Mouse (Mus musculus) liver, embryonic 13.5 days (tissue): ENCODE results near the gene Vgll4. TPM values are rescaled to one million over a fixed set of nuclear protein-coding genes. Genes with fewer than 3 reads are reported as not detected.

Experiments
- ATAC-seq: fragments of 200-750 bp; cut with Nextera tagmentation; 2 replicates; pipeline ENCODE4 v1.8.0; 2017; ENCODE audit warnings: low read depth, mild to moderate bottlenecking, moderate number of reproducible peaks, moderate library complexity
- DNase-seq: peaks from one replicate; pipeline ENCODE4 v3.0.0; 2022
- H3K27ac ChIP-seq: fragments of 300-500 bp; sonication (generic); 2 replicates; pipeline ENCODE4 v1.5.1; 2015; ENCODE audit warnings: moderate library complexity, mild to moderate bottlenecking, inconsistent platforms
- H3K27me3 ChIP-seq: fragments of 300-500 bp; sonication (generic); 2 replicates; pipeline ENCODE4 v1.6.1; 2015; ENCODE audit warnings: mild to moderate bottlenecking, inconsistent platforms
- H3K36me3 ChIP-seq: fragments of 300-500 bp; sonication (generic); 2 replicates; pipeline ENCODE4 v1.6.1; 2015; ENCODE audit warnings: mild to moderate bottlenecking, inconsistent platforms
- H3K4me1 ChIP-seq: fragments of 300-500 bp; sonication (generic); replicated peaks from 2 replicates; pipeline ENCODE4 v1.6.1; 2015; ENCODE audit warnings: inconsistent platforms
- H3K4me2 ChIP-seq: fragments of 300-500 bp; sonication (generic); 2 replicates; pipeline ENCODE4 v1.6.1; 2015; ENCODE audit warnings: inconsistent platforms, mild to moderate bottlenecking, moderate library complexity
- H3K4me3 ChIP-seq: fragments of 300-500 bp; sonication (generic); replicated peaks from 2 replicates; pipeline ENCODE4 v1.5.1; 2015; ENCODE audit warnings: mild to moderate bottlenecking, inconsistent platforms
- H3K9ac ChIP-seq: fragments of 300-500 bp; sonication (generic); 2 replicates; pipeline ENCODE4 v1.6.1; 2015; ENCODE audit warnings: mild to moderate bottlenecking, inconsistent platforms
- H3K9me3 ChIP-seq: fragments of 300-500 bp; sonication (generic); replicated peaks from 2 replicates; pipeline ENCODE4 v1.6.1; 2016; ENCODE audit warnings: inconsistent platforms
- WGBS: fragments of 180-500 bp; shearing (Covaris S2); methylation state at CpG from one replicate; pipeline ENCODE4 v1.1.7; 2015; ENCODE audit not compliant: insufficient replicate concordance; 5-methylcytosine and 5-hydroxymethylcytosine counted together
- polyA plus RNA-seq: library from polyadenylated mRNA; unstranded; fragments of >200 nt; fragmentation: Nextera tagmentation; extraction: Ambion mirVana; gene quantifications from 2 replicates; pipeline ENCODE4 v1.2.1, GENCODE M21; 2015

The Vgll4 gene
- polyA plus RNA-seq, 1 experiment from 2014 or later, result 13.9 TPM

DNA sequence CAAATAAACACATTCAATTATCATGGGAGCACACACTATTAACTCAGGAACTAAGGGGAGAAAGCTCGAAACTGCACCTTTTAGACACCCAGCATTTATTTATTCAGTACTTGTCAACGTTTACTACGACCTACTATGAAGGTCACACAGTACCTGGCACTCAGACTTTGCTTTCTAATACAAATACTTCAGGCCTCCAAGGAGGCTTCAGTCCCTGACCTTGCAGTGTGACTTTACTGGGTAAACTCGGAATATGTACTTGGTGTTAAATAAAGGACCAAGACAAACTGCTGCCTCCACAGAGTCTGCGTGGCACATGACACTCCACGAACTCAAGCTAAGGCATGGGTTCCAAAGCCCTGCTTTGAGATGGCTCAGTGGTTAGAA lies 10.8 kb downstream of the Vgll4 start:
- Histone ChIP-seq H3K36me3 (no peaks in the 10 kb centered on the region), H3K9me3 (no peaks in the 10 kb centered on the region), H3K9ac (no peak overlapping the region), H3K4me1 (no peaks in the 10 kb centered on the region), H3K4me2 (no peak overlapping the region), H3K27me3 (0 out of 2 replicates have a peak, but pooled peaks cover 5% of the 10 kb centered on the region), H3K4me3 (no peak overlapping the region), H3K27ac (no peak overlapping the region)
- WGBS, result 61% methylated on average over 6 of the region's 6 CpGs
- no peak for ATAC-seq
- no peak for DNase-seq

DNA sequence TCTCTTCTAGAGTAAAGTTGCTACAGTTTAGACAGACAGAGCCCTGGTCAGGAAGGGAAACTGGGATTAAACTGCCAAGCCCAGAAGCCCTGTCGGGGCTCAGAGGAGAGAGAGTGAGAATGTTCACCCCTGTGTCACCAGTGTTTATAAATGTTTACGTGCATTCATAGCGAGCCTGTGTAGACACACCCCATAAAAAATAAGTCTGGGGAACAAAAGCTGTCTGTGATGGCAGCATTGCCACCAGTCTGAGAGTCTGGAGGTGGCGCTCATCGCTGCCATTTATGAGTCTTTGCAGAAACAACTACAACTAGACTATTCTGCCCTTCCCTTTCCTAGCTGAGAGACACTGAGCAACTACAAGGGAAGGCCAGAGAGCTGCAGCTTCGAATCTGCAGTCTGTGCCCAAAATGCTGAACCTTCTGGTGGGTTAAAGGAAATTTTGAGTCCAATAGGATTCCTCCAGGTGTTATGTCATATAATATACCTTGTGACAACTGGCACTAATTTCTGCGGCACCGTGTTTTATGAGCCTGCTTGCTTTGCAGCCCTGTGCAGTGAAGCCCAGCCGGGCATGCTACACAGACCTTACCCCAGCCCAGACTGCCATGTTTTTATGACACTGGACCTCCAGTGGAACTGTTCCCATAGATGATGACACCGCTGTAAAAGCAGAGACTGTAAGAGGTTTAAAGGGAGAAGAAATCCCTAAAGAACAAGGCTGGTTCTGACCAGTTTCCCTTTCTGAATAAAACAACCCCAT lies 11.4 kb downstream of the Vgll4 start:
- Histone ChIP-seq H3K36me3 (no peaks in the 10 kb centered on the region), H3K9ac (no peak overlapping the region), H3K4me2 (no peak overlapping the region), H3K4me1 (no peaks in the 10 kb centered on the region), H3K9me3 (no peaks in the 10 kb centered on the region), H3K4me3 (no peak overlapping the region), H3K27me3 (0 out of 2 replicates have a peak, but pooled peaks cover 1% of the 10 kb centered on the region), H3K27ac (no peak overlapping the region)
- ATAC-seq (no peak), DNase-seq (no peak)
- WGBS, result 72% methylated on average over 10 of the region's 10 CpGs

DNA sequence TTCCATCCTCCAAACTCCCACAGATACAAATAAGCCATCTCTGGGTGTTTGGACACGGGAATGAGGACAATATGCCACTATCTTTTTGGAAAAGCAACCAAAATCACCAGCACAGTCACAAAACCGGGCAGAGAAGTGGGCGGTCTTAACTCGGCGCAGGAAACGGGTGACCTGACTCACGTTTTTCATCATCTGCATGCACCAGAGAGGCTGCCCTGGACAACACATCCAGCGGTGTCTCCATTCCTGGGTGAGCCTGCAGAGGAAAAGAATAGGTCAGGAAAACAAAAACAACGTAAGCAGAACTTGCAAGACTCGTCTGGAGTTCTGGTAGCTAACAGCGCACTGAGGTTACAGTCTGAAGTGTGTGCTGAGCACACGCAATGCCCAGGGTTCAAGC lies 12.0 kb downstream of the Vgll4 start:
- Histone ChIP-seq H3K4me1 (no peaks in the 10 kb centered on the region), H3K36me3 (no peaks in the 10 kb centered on the region), H3K4me3 (no peak overlapping the region), H3K9me3 (no peaks in the 10 kb centered on the region), H3K9ac (no peak overlapping the region), H3K4me2 (no peak overlapping the region), H3K27me3 (no peaks in the 10 kb centered on the region), H3K27ac (no peak overlapping the region)
- DNase-seq, result no peak
- ATAC-seq, result no peak
- 57% methylated on average over 12 of the region's 12 CpGs for WGBS

DNA sequence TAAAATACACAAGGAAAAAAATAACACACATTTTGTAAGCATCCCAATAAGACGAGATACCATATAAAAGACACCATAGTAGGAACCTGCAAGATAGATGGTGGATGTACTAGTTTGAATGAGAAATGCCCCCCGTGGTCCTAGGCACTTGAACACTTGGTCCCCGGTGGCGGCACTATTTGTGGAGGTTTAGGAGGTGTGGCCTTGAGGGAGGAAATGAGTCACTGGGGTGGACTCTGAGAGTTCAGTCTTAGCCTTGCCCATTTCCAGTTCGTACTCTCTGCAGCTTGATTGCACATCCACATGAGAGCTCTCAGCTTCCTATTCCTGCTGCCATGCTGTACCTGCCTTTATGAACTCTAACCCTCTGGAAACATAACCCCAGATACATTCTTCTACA lies 15.3 kb downstream of the Vgll4 start:
- no peaks in the 10 kb centered on the region for H3K36me3 ChIP-seq
- 40% methylated on average over 5 of the region's 5 CpGs for WGBS
- H3K27me3 ChIP-seq, result no peaks in the 10 kb centered on the region
- no peaks in the 10 kb centered on the region for H3K4me1 ChIP-seq
- no peak overlapping the region for H3K4me3 ChIP-seq
- DNase-seq (no peak), ATAC-seq (no peak)
- no peak overlapping the region for H3K27ac ChIP-seq
- H3K9me3 ChIP-seq, result no peaks in the 10 kb centered on the region
- H3K9ac ChIP-seq, result no peak overlapping the region
- H3K4me2 ChIP-seq, result no peak overlapping the region

DNA sequence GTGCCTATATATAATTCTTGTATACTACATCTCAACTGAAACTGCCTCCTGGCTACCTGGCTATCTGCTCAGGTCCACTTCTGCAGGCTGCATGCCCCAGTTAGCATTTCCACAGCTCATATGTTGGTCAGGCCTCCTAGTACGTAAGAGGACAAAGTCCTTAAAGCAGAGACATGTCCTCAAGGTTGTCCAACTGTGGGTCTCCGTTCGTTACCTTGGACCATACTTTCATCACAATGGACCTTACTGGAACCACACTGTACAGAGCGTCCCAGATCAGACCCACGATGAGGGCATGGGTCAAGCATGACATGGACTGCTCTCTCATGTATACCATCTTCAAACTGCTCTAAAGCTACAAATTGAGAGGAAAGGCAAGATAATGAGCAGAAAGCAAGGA lies 16.2 kb downstream of the Vgll4 start:
- Histone ChIP-seq H3K36me3 (no peaks in the 10 kb centered on the region), H3K9me3 (no peaks in the 10 kb centered on the region), H3K27me3 (no peaks in the 10 kb centered on the region), H3K4me2 (no peak overlapping the region), H3K27ac (no peak overlapping the region), H3K9ac (no peak overlapping the region), H3K4me1 (no peaks in the 10 kb centered on the region), H3K4me3 (no peak overlapping the region)
- WGBS, result 71% methylated on average over 5 of the region's 5 CpGs
- no peak for DNase-seq
- no peak for ATAC-seq

DNA sequence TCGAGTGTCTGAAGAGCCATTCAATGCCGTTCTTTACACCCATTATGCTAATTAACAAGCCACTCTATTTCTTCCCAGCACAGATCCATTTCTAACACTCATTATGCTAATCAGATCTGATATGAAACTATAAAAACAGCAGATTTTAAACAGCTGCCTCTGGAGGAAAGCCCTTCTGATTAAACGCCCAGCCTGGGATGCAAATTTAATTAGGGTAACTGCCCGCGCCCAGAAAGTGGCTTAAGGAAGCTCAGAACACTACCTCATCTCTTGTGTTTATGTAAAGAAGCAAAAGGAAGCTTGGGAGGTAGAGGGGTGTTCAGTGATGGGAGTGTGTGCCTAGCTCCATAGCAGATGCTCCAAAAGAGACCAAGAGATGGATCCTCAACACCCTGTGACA lies 17.4 kb downstream of the Vgll4 start:
- H3K4me1 ChIP-seq, result no peaks in the 10 kb centered on the region
- DNase-seq, result no peak
- H3K4me2 ChIP-seq, result no peak overlapping the region
- no peak for ATAC-seq
- H3K27ac ChIP-seq, result no peak overlapping the region
- H3K9me3 ChIP-seq, result no peaks in the 10 kb centered on the region
- WGBS, result 62% methylated on average over 5 of the region's 5 CpGs
- H3K36me3 ChIP-seq, result no peaks in the 10 kb centered on the region
- no peak overlapping the region for H3K9ac ChIP-seq
- no peak overlapping the region for H3K4me3 ChIP-seq
- no peaks in the 10 kb centered on the region for H3K27me3 ChIP-seq

DNA sequence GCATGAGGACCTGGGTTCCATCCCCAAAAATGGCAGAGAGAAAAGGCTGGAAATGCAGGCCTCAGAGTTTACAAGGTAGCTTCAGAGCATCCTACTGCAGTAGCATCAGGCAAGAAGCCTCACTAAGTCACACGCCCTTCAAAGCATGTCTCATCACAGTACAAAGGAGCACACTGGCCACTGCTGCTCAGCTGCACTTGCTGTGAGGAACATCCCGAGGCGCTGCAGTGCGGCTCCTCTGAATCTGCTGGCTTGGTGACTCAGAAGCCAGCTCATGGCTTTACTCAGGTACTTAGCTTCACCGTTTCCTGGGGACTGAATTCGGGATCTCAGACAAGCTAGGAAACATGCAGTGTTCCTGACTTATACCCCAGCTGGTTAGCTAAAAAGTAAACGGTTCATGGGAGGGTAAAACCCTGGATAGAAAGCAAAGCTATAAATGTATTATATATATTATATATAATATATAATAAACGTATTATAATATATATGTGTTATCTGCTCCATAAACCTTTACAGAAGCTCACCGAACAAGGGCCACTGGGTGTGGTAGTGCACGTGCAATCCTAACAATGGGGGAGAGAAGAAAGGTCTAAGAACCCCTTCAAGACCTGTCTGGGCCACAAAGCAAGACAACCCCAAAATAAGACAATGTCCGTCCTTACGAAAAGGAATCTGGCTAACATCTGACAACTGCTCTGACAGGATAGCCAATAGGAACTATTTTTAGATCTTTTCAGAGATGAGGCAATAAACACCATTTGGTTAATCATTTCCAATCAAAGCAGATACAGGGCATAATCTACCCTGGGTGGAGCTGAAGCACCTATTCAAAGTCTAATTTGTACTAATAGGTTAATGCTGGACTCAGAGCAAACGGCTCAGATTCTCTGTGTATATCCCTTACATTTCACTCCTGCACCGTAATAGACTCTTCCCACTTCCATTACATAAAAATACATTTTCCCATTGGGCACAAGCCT lies 25.0 kb downstream of the Vgll4 start:
- Histone ChIP-seq H3K27ac (no peak overlapping the region), H3K4me2 (no peak overlapping the region), H3K36me3 (no peaks in the 10 kb centered on the region), H3K4me3 (no peak overlapping the region), H3K4me1 (no peaks in the 10 kb centered on the region), H3K9ac (no peak overlapping the region), H3K27me3 (no peaks in the 10 kb centered on the region), H3K9me3 (no peaks in the 10 kb centered on the region)
- DNase-seq (no peak), ATAC-seq (no peak)
- WGBS, result 70% methylated on average over 14 of the region's 14 CpGs

DNA sequence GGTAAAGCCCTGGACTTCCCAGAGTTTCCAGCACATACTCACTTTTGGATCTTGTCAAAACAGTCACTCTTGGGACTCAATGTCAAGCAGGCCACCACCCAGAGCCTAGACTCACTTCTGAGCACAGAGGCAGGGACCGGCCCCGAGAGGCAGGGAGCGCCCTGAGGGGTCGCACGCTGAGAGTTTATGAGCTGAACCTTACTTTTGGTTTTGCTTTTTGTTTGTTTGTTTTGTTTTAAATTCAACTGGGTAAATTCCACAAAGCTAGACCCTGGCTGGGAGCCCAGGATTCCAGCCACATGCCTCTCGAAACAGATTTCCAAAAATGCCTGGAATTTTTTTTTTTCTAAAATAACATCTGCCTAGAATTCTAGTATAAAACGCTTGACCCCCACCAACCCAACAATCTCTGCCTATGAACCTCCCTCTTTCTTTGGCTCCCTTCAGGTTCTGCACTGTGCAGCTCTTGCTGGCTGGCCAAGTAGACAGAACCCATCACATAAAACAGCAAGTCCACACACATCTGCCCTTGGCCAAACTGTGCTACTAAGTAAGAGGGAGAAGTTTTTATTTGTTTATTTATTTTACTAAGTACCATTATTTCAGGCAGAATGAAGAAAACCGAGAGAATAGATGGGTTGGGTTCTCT lies 28.5 kb downstream of the Vgll4 start:
- no peak overlapping the region for H3K9ac ChIP-seq
- ATAC-seq, result no peak
- WGBS, result 76% methylated on average over 8 of the region's 8 CpGs
- no peaks in the 10 kb centered on the region for H3K9me3 ChIP-seq
- no peak overlapping the region for H3K4me2 ChIP-seq
- no peaks in the 10 kb centered on the region for H3K36me3 ChIP-seq
- no peak overlapping the region for H3K27ac ChIP-seq
- H3K4me3 ChIP-seq, result no peak overlapping the region
- H3K4me1 ChIP-seq, result no peaks in the 10 kb centered on the region
- no peaks in the 10 kb centered on the region for H3K27me3 ChIP-seq
- DNase-seq, result no peak

DNA sequence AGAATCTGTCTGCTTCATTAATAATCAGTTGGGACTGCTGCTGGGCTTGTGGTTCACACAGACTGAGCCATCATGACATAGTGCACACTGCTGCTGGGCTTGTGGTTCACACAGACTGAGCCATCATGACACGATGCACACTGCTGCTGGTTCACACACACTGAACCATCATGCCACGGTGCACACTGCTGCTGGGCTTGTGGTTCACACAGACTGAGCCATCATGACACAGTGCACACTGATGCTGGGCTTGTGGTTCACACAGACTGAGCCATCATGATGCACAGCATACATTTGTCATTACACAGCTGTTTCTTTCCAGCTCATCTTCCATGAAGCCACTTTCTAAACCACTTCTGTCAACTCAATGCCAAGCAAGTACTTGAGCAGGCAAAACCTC lies 30.1 kb downstream of the Vgll4 start:
- H3K27me3 ChIP-seq, result no peaks in the 10 kb centered on the region
- no peak for DNase-seq
- H3K4me3 ChIP-seq, result no peak overlapping the region
- WGBS, result 65% methylated on average over 2 of the region's 2 CpGs
- H3K27ac ChIP-seq, result no peak overlapping the region
- ATAC-seq, result no peak
- no peak overlapping the region for H3K4me2 ChIP-seq
- H3K4me1 ChIP-seq, result no peaks in the 10 kb centered on the region
- H3K9me3 ChIP-seq, result no peaks in the 10 kb centered on the region
- no peak overlapping the region for H3K9ac ChIP-seq
- no peaks in the 10 kb centered on the region for H3K36me3 ChIP-seq

DNA sequence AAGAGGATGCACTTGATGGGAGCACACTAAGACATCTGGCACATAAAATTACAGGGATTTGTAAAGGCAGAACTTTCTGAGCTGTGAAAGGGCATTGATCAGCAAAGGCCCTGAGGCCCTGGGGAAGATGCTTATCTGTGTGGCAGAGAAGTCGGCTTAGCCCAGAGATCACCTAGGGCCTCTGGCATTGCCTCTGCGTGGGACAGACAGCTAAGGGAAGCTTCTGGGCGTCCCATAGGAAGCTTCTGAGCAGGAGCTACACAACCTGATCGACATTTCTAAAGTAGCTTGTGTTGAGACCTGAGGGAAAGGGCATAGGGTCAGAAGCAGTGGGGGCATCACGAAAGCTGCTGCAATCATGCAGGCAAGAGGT lies 32.9 kb downstream of the Vgll4 start:
- WGBS, result 63% methylated on average over 5 of the region's 5 CpGs
- H3K4me3 ChIP-seq, result no peak overlapping the region
- H3K27ac ChIP-seq, result no peak overlapping the region
- no peaks in the 10 kb centered on the region for H3K9me3 ChIP-seq
- ATAC-seq (no peak), DNase-seq (no peak)
- H3K4me2 ChIP-seq, result no peak overlapping the region
- no peak overlapping the region for H3K9ac ChIP-seq
- no peaks in the 10 kb centered on the region for H3K4me1 ChIP-seq
- no peaks in the 10 kb centered on the region for H3K27me3 ChIP-seq
- H3K36me3 ChIP-seq, result no peaks in the 10 kb centered on the region

DNA sequence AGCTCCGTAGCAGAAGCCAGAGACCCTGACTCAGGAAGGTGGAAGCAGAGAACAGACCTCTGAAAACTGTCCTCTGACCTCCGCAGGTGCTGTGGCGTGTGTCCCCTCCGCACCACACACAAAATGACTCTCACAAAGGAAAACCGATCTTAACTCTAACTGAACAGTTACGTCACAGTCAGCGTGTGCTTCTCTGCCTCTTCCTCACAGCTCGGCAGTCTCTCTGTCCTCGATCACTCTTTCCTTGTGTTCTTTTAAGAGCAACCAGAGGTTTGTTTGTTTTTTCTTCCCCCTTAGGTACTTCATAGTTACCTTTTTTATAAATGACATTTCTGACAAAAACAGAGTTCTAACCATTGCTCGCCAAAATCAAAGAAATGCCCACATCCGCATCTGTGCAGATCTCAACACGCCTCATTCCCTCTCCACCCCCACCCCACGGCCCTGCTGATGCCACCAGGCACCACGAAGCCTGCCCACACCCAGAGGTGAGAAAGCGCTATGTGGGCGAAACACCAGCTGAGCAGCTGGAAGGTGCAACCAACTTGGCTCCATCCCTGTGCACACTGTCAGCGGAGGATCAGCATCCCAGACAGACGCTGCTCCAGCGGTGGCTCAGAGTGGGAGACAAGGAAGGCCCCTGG lies 33.4 kb downstream of the Vgll4 start:
- Histone ChIP-seq H3K4me1 (no peaks in the 10 kb centered on the region), H3K9ac (no peak overlapping the region), H3K9me3 (no peaks in the 10 kb centered on the region), H3K27ac (no peak overlapping the region), H3K27me3 (no peaks in the 10 kb centered on the region), H3K36me3 (no peaks in the 10 kb centered on the region), H3K4me2 (no peak overlapping the region), H3K4me3 (no peak overlapping the region)
- ATAC-seq (no peak), DNase-seq (no peak)
- 72% methylated on average over 19 of the region's 19 CpGs for WGBS
